Mouse (Mus musculus) ES-E14 (cell line): Measurements from ENCODE around the gene Rasgef1b.

Source experiments
- CHD2 ChIP-seq: IDR thresholded peaks from 2 replicates; pipeline ENCODE4 v1.6.1; 2014; ENCODE audit warnings: mild to moderate bottlenecking, low read depth, low read length, inconsistent platforms
- HCFC1 ChIP-seq: IDR thresholded peaks from 2 replicates; pipeline ENCODE4 v1.6.1; 2012; ENCODE audit warnings: low read length, inconsistent platforms, borderline replicate concordance; ENCODE audit not compliant: insufficient read depth
- MAFK ChIP-seq: IDR thresholded peaks from 2 replicates; pipeline ENCODE4 v1.6.1; 2014; ENCODE audit warnings: mild to moderate bottlenecking, low read depth, low read length, inconsistent platforms; ENCODE audit not compliant: insufficient read depth
- ZC3H11A ChIP-seq: IDR thresholded peaks from 2 replicates; pipeline ENCODE4 v1.6.1; 2012; ENCODE audit warnings: low read depth, mild to moderate bottlenecking, inconsistent platforms, low read length, borderline replicate concordance
- ZNF384 ChIP-seq: IDR thresholded peaks from 2 replicates; pipeline ENCODE4 v1.6.1; 2012; ENCODE audit warnings: low read depth, low read length, inconsistent platforms

DNA sequence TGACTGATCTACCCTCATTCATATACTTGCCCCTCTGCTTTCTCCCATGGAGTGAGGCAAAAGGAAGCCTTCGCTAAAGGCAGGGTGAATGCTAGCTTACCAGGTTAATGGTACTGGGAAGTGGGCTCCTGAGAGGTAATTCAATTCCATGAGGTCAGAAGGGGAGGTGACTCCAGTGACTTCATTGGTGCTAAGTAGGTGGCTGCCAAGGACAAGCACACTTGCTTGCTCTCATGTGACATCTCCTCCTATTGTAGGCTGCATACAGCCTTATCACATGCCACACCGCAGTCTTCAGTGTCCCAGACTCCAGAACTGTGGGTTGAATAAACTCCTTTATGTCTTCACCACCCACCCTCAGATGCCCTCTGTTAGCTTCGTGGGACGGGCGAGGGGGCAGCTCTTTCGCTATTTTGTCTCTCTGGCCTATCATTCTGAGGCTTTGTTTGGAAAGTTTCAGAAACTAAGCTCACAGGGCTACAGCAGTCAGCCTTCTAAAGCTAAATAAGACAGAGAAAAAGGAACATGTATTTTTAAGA lies 441.1 kb downstream of the Rasgef1b start:
- TF ChIP-seq ZNF384 (no peak), CHD2 (no peak), ZC3H11A (no peak), MAFK (no peak), HCFC1 (no peak)
